Mouse (Mus musculus) retina, embryonic 14.5 days (tissue): ENCODE measurements at regions not wholly inside any gene's neighbourhood (a gene's known extent, or its start where the extent isn't known, plus 50 kb on each side); places are given as distances from the start of the nearest gene placed in this dataset.

ENCODE experiments used
- DNase-seq: peaks from one replicate; pipeline ENCODE4 v3.0.0-alpha.2; 2015; ENCODE audit warnings: low spot score

DNA sequence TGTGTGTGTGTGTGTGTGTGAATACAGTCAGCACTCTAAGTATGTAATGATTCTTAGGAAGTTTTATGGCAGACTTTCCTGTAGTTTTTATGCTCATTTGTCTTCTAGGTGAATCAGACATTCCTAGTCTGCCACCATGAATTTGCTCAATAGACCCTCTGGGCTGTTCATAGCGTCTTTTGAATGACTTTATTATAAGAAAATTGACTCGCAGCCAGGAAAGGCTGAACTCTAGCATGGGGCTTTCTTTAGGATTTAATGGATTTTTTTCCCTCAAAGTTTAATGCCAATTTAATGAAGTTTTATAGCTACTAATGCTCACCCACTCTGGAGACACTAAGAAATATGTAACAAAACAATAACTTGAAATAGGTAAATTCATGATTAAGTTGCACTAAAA lies 363.6 kb downstream of the Cdh11 start:
- no peak for DNase-seq

DNA sequence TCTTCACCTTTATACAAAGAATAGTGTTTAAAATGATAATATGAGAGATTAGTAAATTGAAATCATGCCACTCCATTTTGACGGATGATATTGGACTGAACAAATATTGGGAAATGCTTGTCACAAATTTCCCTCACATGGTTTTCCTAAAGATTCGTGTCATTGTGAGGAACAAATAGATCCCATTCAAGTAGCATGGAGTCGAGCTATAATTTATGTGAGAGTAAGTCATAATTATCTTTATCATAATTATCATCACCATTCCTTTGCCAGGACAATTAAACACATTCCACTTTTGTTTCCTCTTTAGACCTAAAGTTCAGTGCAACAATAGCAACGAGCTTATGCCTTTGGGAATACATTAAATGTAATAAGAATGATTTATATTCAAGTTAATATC lies 370.5 kb downstream of the Cdh11 start:
- DNase-seq = no peak

DNA sequence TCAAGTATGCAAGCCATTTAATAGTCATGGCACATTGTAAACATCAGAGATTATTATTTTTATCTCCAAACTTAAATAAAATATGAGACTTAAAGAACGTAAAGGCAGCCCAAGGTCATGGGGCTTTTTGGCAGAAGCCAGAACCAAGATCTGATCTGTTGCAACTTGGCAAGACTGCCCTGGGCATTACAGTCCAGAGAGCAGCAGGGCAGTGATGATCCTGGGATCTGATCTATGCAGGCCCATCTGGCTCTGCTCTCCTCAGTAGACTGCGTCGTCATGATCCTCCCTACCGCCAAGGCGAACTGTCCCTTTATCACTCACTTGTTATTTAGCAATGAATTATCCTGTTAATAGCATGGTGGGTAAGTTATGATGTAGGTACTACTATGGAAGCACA lies 372.0 kb downstream of the Cdh11 start:
- DNase-seq = no peak

DNA sequence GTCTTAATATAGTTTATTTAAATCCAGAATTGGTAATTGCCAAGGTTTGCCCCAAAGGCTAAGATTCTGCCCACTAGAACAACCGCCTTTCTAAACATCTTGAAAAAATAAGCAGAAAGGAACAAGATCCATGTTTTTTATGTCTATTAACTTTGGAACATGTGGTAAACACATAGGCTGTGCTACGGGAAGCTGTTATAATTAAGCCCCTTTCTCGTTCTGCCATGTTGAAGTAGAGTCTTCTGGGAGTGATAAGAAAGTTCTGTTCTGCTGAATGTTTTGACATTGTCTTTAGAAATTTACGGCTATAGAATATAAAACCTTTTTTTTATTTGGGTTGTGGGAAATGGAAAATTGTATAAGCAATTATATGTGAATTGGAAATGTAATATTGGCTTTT lies 397.9 kb downstream of the Cdh11 start:
- DNase-seq = no peak

DNA sequence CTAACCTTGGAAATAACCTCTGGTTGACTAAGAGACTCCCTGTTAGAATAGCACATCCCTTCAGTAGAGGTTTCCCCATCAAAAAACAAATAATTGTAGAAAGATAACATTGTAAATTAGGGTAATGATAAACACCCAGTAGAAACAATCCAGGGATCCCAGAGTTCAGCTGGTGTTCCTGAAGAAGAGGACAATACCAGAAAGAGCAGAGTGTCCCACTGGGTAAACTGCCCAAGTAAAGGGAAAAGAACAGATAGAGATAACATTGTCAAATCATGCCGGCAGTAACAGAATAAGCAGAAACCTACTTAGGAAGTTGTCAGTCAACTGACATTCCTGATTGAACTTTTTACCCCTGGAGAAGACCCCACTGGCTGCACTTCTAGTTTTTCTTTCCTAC lies 440.1 kb downstream of the Cdh11 start:
- DNase-seq = no peak

DNA sequence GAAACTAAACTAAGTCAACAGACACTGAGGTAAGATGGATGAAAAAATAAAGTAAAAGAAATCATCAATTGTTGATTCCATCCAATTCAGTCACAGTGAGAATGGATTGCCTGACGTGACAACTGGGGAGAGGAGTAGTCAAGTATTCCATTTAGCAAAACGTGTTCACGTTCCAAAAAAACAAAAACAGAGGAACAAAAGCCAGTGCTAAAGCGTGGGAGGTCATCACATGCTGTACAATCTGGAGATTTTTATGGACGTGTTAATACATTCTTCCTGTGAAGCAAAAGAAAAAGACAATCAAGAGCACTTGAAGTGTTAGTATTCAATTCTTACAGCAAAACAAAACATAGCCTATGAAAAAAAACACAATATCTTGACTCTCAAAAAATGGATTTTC lies 452.9 kb downstream of the Cdh11 start:
- DNase-seq = peak; percentile 2

DNA sequence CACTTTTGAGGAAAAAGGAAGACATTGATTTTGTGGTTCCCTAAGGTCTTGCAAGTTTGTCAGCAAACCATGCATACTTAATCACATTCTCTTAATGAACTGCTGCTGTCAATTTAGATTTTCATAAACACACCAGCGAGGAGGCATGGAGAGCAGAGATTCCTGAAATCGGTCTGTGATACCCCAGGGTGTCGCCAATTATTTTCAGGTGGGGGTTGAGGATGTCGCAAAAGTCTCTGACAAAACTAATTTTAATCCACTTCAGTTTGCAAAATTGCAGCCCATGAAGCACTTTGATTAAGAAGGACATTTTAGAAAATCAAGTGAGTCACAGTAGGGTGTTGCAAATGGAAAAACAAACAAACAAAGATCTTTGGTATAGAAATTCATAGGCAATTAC lies 454.3 kb downstream of the Cdh11 start:
- peak; percentile 76 for DNase-seq

DNA sequence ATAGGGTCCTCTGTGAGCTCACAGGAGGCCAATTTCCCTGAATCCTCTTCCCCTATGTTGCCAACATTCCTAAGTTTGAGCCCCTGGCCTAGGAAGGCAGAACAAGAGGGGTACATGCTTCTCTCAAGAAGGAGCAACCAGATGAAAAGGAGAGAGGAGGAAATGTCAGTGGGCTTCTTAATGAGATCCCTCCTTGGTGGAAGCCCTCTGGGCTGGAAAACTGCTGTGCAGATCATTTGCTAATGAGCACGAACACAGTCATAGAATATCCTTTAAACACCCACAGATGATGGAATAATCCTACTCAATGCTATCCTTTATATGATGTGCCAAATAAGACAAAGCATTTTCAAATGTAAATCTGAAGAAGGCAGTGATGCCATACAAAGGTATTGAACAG lies 455.5 kb downstream of the Cdh11 start:
- DNase-seq = peak; percentile 49
